Mouse (Mus musculus) mouse embryonic stem cell (cell line): Measurements from ENCODE around the gene Ppp6r1.
"Not testable (repeated sequence)": the region's sequence is repeated elsewhere in the genome, so short reads cannot be mapped to it uniquely, and the experiment has no call there.

Experiments used
- in situ Hi-C, 2 experiments: fragments of 300-500 bp; cut with MboI; formaldehyde crosslinking; loops; 1 replicate in 1 of 2; 3 replicates in 1 of 2; pipeline ENCODE4 v1.14.3; 2019 to 2020; ENCODE audit warnings: low sequenced_read_pairs in 2 of 2, low pct_unique_long_range_greater_than_20kb in 1 of 2, mixed read lengths in 1 of 2; ENCODE audit not compliant: unreplicated experiment in 1 of 2

Ppp6r1 gene

GRCm38 (mm10) chr7:4629586-4629985 lies 29.2 kb downstream of the Ppp6r1 start:
- in situ Hi-C loops: no loop called here

- in situ Hi-C loops: no loop called here
Measured at GRCm38 (mm10) chr7:4625928-4626327, 32.9 kb downstream of the Ppp6r1 start.

- in situ Hi-C loops: no loop called here
Measured at GRCm38 (mm10) chr7:4624343-4624742, 34.5 kb downstream of the Ppp6r1 start.

DNA sequence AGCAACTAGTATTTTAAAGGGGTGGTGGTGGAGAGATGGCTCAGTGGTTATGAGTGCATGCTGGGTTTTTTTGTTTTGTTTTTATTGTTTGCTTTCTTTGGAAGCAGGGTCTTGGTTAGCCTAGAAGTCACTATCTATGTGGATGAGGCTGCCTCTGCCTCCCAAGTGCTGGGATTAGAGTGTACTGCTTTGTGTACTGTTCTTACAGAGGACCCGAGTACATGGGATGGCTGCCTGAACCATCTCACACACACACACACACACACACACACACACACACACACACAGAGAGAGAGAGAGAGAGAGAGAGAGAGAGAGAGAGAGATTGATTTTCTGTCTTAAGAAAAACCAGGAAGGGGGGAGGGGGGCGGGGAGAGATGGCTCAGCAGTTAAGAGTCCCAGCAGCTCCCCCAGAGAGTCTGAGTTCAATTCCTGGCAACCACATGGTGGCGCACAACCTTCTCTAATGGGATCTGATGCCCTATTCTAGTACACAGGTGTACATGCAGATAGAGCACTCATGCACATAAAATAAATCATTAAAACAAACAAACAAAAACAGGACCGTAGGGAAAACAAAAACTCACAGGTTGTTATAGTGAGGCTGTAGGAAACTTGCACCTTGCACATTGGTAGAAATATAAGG lies 35.2 kb downstream of the Ppp6r1 start:
- in situ Hi-C loops: no loop called here

DNA sequence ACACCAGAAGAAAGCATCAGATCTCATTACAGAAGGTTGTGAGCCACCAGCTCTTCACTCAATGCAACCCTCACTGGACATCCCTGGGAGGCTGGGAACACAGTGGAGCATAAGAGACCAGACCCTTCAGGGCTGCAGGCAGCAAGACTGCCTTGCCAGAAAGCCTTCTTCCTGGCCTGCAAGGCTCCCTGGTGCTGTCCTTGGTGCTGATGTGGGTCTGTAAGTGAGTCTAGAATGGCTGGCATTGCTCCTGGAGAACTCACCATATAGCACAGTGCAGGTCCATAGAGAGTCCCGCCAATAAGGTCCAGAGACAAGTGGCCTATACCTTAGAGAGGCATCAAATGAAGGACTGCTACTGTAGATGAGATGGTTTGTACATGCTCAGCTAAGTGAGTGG lies 38.8 kb downstream of the Ppp6r1 start:
- in situ Hi-C loops: no loop called here

GRCm38 (mm10) chr7:4613740-4614403 lies 44.9 kb downstream of the Ppp6r1 start:
- in situ Hi-C loops: no loop called here

DNA sequence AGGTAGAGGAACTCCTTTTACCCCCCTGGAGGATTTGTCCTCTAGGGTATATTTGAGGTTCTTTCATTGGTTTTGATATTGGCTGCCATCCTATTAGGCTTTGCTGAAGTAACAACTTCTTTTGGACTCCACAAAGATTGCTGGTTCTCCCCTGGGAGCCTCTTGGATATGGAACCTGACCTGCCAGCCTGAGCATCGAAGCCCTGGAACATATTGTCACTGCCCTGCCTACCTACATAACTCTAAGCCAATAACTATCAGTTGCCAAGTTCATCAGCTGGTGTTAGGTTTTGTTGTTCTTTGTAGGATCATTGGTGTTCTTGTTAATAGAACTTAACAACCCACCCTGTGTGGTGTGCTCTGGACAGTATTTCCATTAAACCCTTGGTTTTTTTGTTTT lies 45.9 kb downstream of the Ppp6r1 start:
- in situ Hi-C loops: no loop called here

DNA sequence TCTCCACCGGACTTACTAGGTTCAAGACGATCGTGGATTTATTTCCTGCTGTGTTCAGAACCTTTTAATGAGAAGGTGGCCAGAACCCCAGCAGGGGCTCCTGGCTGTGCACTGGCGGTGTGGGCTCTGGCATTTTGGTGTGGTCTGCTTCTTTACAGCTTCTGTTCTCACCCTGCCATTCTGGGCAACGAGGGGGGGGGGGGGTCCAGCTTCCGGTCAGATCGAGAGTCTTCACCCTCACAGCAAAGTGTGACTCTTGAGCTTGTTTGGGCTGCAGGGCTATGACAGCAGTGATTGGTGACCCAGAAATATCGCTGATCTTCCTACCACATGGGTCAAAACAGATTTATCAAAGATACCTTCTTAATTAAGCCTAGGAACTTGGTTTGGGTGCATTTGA lies 46.4 kb downstream of the Ppp6r1 start:
- in situ Hi-C loops: no loop called here

DNA sequence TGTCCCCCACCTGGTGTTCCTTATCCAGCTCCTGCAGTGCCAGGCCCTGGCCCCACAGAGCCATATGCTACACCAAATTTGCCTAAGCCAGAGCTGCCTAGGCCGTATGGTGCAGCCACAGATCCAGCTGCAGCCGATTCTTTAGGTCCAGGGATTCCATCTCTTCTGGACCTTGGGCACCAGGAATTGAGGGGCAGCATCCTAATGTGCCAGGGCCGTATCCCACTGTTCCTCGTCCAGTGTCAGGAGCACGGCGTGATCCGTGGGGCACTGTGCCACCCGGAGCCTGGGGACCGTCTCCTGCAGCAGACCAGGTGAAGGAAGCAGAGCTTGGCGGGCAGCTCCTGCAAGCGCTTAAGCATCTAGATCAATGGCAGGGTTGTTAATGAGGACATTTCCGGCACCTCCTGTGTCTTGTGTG lies 46.9 kb downstream of the Ppp6r1 start:
- in situ Hi-C loops: no loop called here

GRCm38 (mm10) chr7:4611511-4611910 lies 47.3 kb downstream of the Ppp6r1 start:
- in situ Hi-C loops: no loop called here

DNA sequence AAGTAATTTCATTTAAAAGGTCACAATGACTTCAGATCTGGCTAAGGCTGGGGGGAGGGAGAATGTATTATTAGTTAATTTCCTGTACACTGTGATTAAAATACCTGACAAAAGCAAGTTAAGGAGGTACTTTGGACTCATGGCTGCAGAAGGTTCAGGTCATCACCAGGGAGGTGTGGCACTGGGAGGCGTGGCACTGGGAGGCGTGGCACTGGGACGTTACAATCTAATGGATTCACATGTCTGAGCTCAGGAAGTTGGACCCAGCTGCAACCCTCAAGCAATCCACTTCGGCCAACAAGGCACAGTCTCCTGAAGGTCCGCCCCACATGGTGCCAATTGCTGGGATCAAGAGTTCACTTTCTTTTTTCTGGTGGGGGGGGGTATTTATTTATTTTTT lies 50.8 kb downstream of the Ppp6r1 start:
- in situ Hi-C loops: no loop called here

GRCm38 (mm10) chr7:4603873-4604272 lies 54.9 kb downstream of the Ppp6r1 start, which contains the start of gene Ptprh:
TSS of gene Ptprh (minus strand) at chr7:4604041.
- in situ Hi-C loops: no loop called here

GRCm38 (mm10) chr7:4602969-4603368 lies 55.9 kb downstream of the Ppp6r1 start:
- in situ Hi-C loops: no loop called here

DNA sequence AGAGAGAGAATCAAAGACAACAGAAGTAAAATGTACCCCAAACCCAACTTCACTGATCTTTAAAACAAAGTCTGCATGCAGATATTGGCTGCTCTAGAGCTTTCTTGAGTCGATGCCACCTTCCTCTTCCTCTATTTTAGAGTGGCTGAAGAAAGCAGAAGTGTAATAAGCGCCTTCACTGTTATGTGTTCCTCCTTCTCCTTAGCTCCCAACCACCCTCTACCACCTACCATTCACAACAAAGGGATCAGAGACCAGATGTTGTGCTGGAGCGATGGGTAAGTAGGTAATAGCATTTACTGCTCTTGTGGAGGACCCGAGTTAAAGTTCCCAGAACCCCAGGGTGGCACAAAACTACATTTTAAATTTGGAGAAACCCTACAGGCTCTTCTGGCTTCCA lies 61.8 kb downstream of the Ppp6r1 start:
- in situ Hi-C loops: not testable (repeated sequence)
